ENCODE assay signal across 9 mouse cellular contexts in the genomic region with DNA sequence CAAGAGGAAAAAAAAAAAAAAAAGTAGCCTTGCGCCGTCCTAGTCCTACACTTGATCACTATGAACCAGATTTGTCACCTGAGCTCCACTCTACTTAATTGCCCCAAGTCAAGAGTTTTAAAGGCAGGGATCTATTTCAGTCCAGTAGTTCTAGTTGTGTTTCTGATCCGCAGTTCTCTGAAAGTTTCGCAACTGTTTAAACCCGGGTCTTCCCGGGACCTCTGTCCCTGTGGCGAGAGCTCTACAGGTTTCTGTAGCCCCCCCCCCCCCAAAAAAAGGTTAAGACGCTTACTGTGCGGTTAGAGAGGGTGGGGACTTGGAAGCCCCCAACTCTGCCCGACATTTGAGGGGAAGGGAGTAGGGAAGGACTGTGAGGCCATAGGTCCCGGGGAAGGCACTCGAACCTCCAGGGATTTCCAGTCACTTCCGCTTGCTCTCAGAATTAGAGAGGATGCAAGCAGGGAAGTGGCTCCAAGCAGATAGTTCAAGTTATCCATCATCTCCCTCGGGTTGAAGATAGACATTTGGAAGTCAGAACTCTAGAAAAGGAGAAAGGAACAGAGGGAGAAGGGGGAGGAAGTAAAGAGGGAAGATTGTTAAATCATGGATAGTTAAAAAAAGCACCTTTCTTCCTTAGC. TPM values are rescaled to one million over a fixed set of nuclear protein-coding genes. Genes with fewer than 3 reads are reported as not detected.
DNase-seq lines count a peak whose midpoint lies in the region; ATAC-seq and TF ChIP-seq lines count a peak whose summit lies in the region.
"Had no signal": no experiment of that assay in that cellular context is flagged by ENCODE, and none has a peak within 500 bp of the region (broad histone marks: within the 10 kb centered on the region; RNA-seq: fewer than 3 reads in every experiment).

No protein-coding gene starts in this region.

- DNase-seq in gastrocnemius, adult 2 months = no peak
- DNase-seq in gastrocnemius, adult 8-10 months (ENCODE audit: low spot score in 2 of 2) = no peak
- DNase-seq in right cerebral cortex, postnatal 36 days (ENCODE audit: low spot score in 2 of 2) = no peak
- DNase-seq in layer of hippocampus, adult 18-20 months (ENCODE audit: low spot score in 2 of 2) = no peak

- peaks cover 32% of the 10 kb centered on the region for H3K4me1 ChIP-seq in embryonic facial prominence, embryonic 15.5 days
- peaks cover 43% of the 10 kb centered on the region for H3K4me1 ChIP-seq in hindbrain, embryonic 15.5 days (replicated peaks)
- peaks cover 42% of the 10 kb centered on the region for H3K4me1 ChIP-seq in midbrain, embryonic 13.5 days (replicated peaks)

- intact Hi-C loops in gastrocnemius, adult 2 months (cut with DNase I) = loop anchor here (5.0 to 10.0 kb wide), 3 partner anchors 72 to 208 kb away; no protein-coding TSS in a partner anchor

- H3K4me2 ChIP-seq in embryonic facial prominence, embryonic 15.5 days (replicated peaks) = peak overlapping the region; percentile 90
- H3K4me2 ChIP-seq in hindbrain, embryonic 15.5 days = peak overlapping the region; percentile 98
- H3K4me2 ChIP-seq in midbrain, embryonic 13.5 days (replicated peaks) = peak overlapping the region; percentile 84

- H3K9ac ChIP-seq in embryonic facial prominence, embryonic 15.5 days = peak overlapping the region; percentile 50; the same call in 1 of the 2 replicates
- H3K9ac ChIP-seq in hindbrain, embryonic 15.5 days = no peak overlapping the region
- H3K9ac ChIP-seq in midbrain, embryonic 13.5 days (replicated peaks) = no peak overlapping the region

- no peaks in the 10 kb centered on the region for H3K9me3 ChIP-seq in embryonic facial prominence, embryonic 15.5 days (replicated peaks)
- no peaks in the 10 kb centered on the region for H3K9me3 ChIP-seq in hindbrain, embryonic 15.5 days
- peaks cover 11% of the 10 kb centered on the region; the same call in 1 of the 2 replicates for H3K9me3 ChIP-seq in midbrain, embryonic 13.5 days

- peaks cover 18% of the 10 kb centered on the region; the same call in 1 of the 2 replicates for H3K27me3 ChIP-seq in embryonic facial prominence, embryonic 15.5 days
- H3K27me3 ChIP-seq in hindbrain, embryonic 15.5 days = peaks cover 51% of the 10 kb centered on the region
- peaks cover 74% of the 10 kb centered on the region for H3K27me3 ChIP-seq in midbrain, embryonic 13.5 days

- H3K27ac ChIP-seq in gastrocnemius, adult 2 months = peak overlapping the region; percentile 91
- H3K27ac ChIP-seq in embryonic facial prominence, embryonic 15.5 days (replicated peaks) = peak overlapping the region; percentile 82
- no peak overlapping the region for H3K27ac ChIP-seq in hindbrain, embryonic 15.5 days (replicated peaks)
- no peak overlapping the region for H3K27ac ChIP-seq in midbrain, embryonic 13.5 days

- no peaks in the 10 kb centered on the region for H3K36me3 ChIP-seq in embryonic facial prominence, embryonic 15.5 days
- no peaks in the 10 kb centered on the region for H3K36me3 ChIP-seq in hindbrain, embryonic 15.5 days
- no peaks in the 10 kb centered on the region for H3K36me3 ChIP-seq in midbrain, embryonic 13.5 days

- no peak for ATAC-seq in embryonic facial prominence, embryonic 15.5 days (ENCODE audit: insufficient number of reproducible peaks, low FRiP score, low TSS enrichment, low read depth)
- ATAC-seq in hindbrain, embryonic 15.5 days (ENCODE audit: low FRiP score, low read depth) = no peak
- no peak for ATAC-seq in midbrain, embryonic 13.5 days
- ATAC-seq in megakaryocyte progenitor cell, adult 5-6 weeks (replicated peaks; ENCODE audit: poor library complexity) = no peak

- peak overlapping the region; percentile 88 for H3K4me3 ChIP-seq in gastrocnemius, adult 2 months
- peak overlapping the region; percentile 62 for H3K4me3 ChIP-seq in embryonic facial prominence, embryonic 15.5 days (replicated peaks)
- H3K4me3 ChIP-seq in hindbrain, embryonic 15.5 days = peak overlapping the region; percentile 54
- peak overlapping the region; percentile 47 for H3K4me3 ChIP-seq in midbrain, embryonic 13.5 days (replicated peaks)
- H3K4me3 ChIP-seq: myocyte had no signal

- 7% methylated on average over 14 of the region's 14 CpGs for WGBS in embryonic facial prominence, embryonic 15.5 days
- 7% methylated on average over 14 of the region's 14 CpGs for WGBS in hindbrain, embryonic 15.5 days
- 3% methylated on average over 14 of the region's 14 CpGs for WGBS in midbrain, embryonic 13.5 days

- no peak for TF ChIP-seq CTCF in gastrocnemius, adult 2 months (IDR thresholded peaks at IDR 0.05)

RNA-seq across cellular contexts. Expression of a gene that starts 0.9 kb away (rescaled TPM):
- total RNA-seq in gastrocnemius, adult 2 months (2021) = 1 to 10 TPM; 8.5 to 8.9 TPM
- total RNA-seq in gastrocnemius, adult 8-10 months (2022) = 1 to 10 TPM; 1.5 to 3.0 (median 2.1) TPM
- 6.1 and 6.7 TPM in 2 replicates for polyA plus RNA-seq in embryonic facial prominence, embryonic 15.5 days (2015; fragmentation: Nextera tagmentation; extraction: Ambion mirVana)
- polyA plus RNA-seq in hindbrain, embryonic 15.5 days (2015; fragmentation: Nextera tagmentation; extraction: Ambion mirVana) = 1.6 TPM in 2 replicates
- polyA plus RNA-seq in midbrain, embryonic 13.5 days (2015; fragmentation: Nextera tagmentation; extraction: Ambion mirVana) = 0.89 and 1.1 TPM in 2 replicates
- total RNA-seq in megakaryocyte progenitor cell, adult 5-6 weeks (2015) = not detected in 2 replicates
- total RNA-seq in megakaryocyte progenitor cell, adult 5-6 weeks (2017) = not detected in 2 replicates
- 1 to 10 TPM; 7.9 to 9.1 TPM for total RNA-seq in layer of hippocampus, adult 18-20 months (2021)

Comparison
In these comparisons a context has a peak if more than half of its experiments do, and no peak if none do; other contexts are left out.
1. H3K27ac ChIP-seq: peak in gastrocnemius, adult 2 months (single experiment) and embryonic facial prominence, embryonic 15.5 days (single experiment); none in hindbrain, embryonic 15.5 days (single experiment) and midbrain, embryonic 13.5 days (single experiment).
2. Peak in every context shown above with its lines, with median percentiles within 50 percentile points of each other: H3K4me3 ChIP-seq and H3K4me2 ChIP-seq.